Mouse (Mus musculus) induced T-regulatory cell, adult 2 months (primary cell): ENCODE results near the gene Rragd.

Experiments
- DNase-seq: peaks from one replicate; pipeline ENCODE4 v3.0.0-alpha.2; 2012; ENCODE audit warnings: low read depth

Gene Rragd

GRCm38 (mm10) chr4:33049601-33050000 lies 66.8 kb downstream of the Rragd start:
- no peak for DNase-seq

DNA sequence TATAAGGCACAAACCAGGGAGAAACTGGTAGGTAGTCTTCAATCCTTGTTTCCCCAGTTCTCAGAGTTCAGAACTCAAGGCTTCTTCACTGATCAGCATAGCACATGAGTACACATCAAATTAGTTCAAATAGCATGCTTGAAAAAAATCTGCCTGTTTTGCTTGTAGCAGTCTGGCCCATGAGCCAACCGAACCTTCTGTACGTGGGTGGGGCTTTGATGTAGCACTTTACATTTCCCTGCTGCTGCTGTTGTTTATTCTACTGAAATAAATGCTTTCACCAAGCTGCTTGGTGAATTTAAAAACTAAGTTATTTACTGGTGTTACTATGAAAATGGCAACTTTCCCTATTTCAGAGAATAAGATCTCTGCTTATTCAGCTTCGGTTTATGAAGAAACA lies 69.2 kb downstream of the Rragd start:
- DNase-seq, result no peak

GRCm38 (mm10) chr4:33052650-33053049 lies 69.8 kb downstream of the Rragd start:
- peak; percentile 28 for DNase-seq

- no peak for DNase-seq
Observed at GRCm38 (mm10) chr4:33054426-33054825, 71.6 kb downstream of the Rragd start.

GRCm38 (mm10) chr4:33056317-33056716 lies 73.5 kb downstream of the Rragd start:
- no peak for DNase-seq

- no peak for DNase-seq
Observed at GRCm38 (mm10) chr4:33057890-33058687, 75.3 kb downstream of the Rragd start.

DNA sequence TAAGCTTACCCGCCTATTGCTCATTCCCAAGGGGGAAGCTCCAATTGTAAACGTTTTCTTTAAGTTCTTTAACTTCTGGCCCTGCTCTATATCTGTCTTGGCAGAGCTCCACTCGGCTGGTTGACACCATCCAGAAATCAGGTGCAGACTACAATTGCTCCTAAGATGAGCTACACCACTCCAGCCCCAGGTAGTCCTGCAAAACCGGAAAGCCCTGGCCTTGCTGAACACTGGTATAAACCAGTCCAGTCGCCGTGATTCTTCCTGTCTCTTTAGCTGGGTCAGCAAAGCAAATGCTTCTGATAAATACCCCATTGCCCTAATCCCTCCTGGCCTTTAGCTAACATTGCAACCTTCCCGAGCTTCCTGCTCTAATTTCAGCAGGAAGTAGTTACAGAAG lies 78.3 kb downstream of the Rragd start:
- no peak for DNase-seq

- no peak for DNase-seq
Observed at GRCm38 (mm10) chr4:33062981-33063380, 80.1 kb downstream of the Rragd start, which contains the start of gene Gabrr2. Gene Gabrr2 (plus strand): TSS chr4:33062999.

GRCm38 (mm10) chr4:33064986-33065385 lies 82.1 kb downstream of the Rragd start:
- no peak for DNase-seq

- no peak for DNase-seq
Observed at GRCm38 (mm10) chr4:33066223-33066960, 83.6 kb downstream of the Rragd start.

GRCm38 (mm10) chr4:33067331-33067730 lies 84.5 kb downstream of the Rragd start:
- DNase-seq, result no peak

- DNase-seq, result no peak
Observed at GRCm38 (mm10) chr4:33067826-33068225, 85.0 kb downstream of the Rragd start.

DNA sequence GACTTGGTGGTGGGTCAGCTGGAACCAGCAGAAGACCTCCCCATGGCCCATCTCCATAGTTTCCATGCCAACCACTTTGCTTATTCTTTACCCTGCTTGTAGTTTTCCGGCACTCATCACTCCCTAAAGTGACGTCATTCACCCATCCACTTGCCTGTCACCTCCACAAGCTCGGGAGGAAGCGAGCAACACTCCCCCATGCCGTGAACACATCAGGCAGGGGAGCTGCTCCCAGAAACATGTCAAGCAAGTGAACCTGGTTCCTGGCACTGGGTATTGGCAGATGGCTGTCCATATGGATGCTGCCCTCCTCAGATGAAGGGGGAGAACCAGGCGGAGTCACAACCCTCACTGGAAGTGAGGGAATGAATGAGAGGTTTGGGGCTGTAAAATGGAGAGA lies 86.1 kb downstream of the Rragd start:
- DNase-seq, result no peak

DNA sequence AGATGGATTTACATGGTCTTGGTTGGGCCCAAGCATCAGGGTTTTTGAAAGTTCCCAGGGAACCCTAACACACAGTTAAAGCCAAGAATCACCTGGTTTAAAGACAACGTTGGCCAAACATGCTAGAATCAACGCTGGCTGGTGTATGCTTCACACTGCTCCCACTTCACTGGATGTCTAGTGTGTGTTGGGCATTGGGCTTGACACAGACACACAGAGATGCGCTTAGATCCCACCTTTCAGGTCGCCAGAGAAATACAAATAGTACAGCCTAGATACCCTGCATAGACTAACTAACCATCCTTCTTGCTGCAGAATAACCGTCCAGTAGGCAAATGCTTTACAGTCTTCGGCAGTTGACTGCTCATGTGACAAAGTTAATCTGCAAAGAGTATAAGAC lies 87.5 kb downstream of the Rragd start:
- no peak for DNase-seq

- DNase-seq, result no peak
Observed at GRCm38 (mm10) chr4:33071337-33071736, 88.5 kb downstream of the Rragd start.
